Mouse (Mus musculus) midbrain, postnatal 0 days (tissue): ENCODE results near the gene Tmem176a. TPM values are rescaled to one million over a fixed set of nuclear protein-coding genes. Genes with fewer than 3 reads are reported as not detected.
"Not testable (repeated sequence)": the region's sequence is repeated elsewhere in the genome, so short reads cannot be mapped to it uniquely, and the experiment has no call there.

Experiments used
- ATAC-seq: fragments of 200-750 bp; cut with Nextera tagmentation; 2 replicates; pipeline ENCODE4 v1.8.0; 2017; ENCODE audit warnings: moderate number of reproducible peaks, mild to moderate bottlenecking, moderate TSS enrichment, moderate library complexity; ENCODE audit not compliant: low FRiP score
- DNase-seq: peaks from one replicate; pipeline ENCODE4 v3.0.0-alpha.2; 2015; ENCODE audit warnings: low spot score
- H3K27ac ChIP-seq: fragments of 300-500 bp; sonication (generic); 2 replicates; pipeline ENCODE4 v1.5.1; 2014; ENCODE audit warnings: low read depth, mild to moderate bottlenecking, low read length, mixed read lengths
- H3K27me3 ChIP-seq: fragments of 300-500 bp; sonication (generic); 2 replicates; pipeline ENCODE4 v1.6.1; 2014; ENCODE audit warnings: low read length, control low read depth, mixed read lengths; ENCODE audit not compliant: insufficient read depth
- H3K36me3 ChIP-seq: fragments of 300-500 bp; sonication (generic); 2 replicates; pipeline ENCODE4 v1.6.1; 2014; ENCODE audit warnings: low read length, control low read depth, mixed read lengths; ENCODE audit not compliant: insufficient read depth
- H3K4me1 ChIP-seq: fragments of 300-500 bp; sonication (generic); 2 replicates; pipeline ENCODE4 v1.6.1; 2014; ENCODE audit warnings: mild to moderate bottlenecking, control low read depth, antibody characterized with exemption, low read length, mixed read lengths; ENCODE audit not compliant: insufficient read depth
- H3K4me2 ChIP-seq: fragments of 300-500 bp; sonication (generic); 2 replicates; pipeline ENCODE4 v1.6.1; 2014; ENCODE audit warnings: low read depth, mild to moderate bottlenecking, low read length, mixed read lengths; ENCODE audit not compliant: poor library complexity, severe bottlenecking
- H3K4me3 ChIP-seq: fragments of 300-500 bp; sonication (generic); 2 replicates; pipeline ENCODE4 v1.5.1; 2014; ENCODE audit warnings: low read depth, mild to moderate bottlenecking, low read length, moderate library complexity
- H3K9ac ChIP-seq: fragments of 300-500 bp; sonication (generic); replicated peaks from 2 replicates; pipeline ENCODE4 v1.6.1; 2014; ENCODE audit warnings: mild to moderate bottlenecking, low read length, moderate library complexity, mixed read lengths; ENCODE audit not compliant: poor library complexity, severe bottlenecking
- H3K9me3 ChIP-seq: fragments of 300-500 bp; sonication (generic); 2 replicates; pipeline ENCODE4 v1.6.1; 2016; ENCODE audit warnings: low read length, control low read depth
- CTCF ChIP-seq: IDR thresholded peaks from 2 replicates; pipeline ENCODE4 v1.5.1; 2016; ENCODE audit warnings: antibody characterized with exemption, mild to moderate bottlenecking
- WGBS: fragments of 180-500 bp; shearing (Covaris S2); extraction: QIAGEN DNeasy Blood & Tissue Kit; methylation state at CpG from one replicate; pipeline ENCODE4 v1.1.7; 2014; 5-methylcytosine and 5-hydroxymethylcytosine counted together
- polyA plus RNA-seq: library from polyadenylated mRNA; unstranded; fragments of >200 nt; fragmentation: Nextera tagmentation; extraction: Ambion mirVana; gene quantifications from 2 replicates; pipeline ENCODE4 v1.2.1, GENCODE M21; 2015
- total RNA-seq: library from RNA; depleted of rRNA; stranded (reverse); fragments of >200 nt; gene quantifications from 2 replicates; pipeline ENCODE4 v1.2.3, GENCODE M21; 2014

The Tmem176a gene
- total and polyA plus RNA-seq, 2 experiments from 2014 or later, result 15.1 to 27.0 TPM

- no peak overlapping the region for H3K4me2 ChIP-seq
- no peak overlapping the region for H3K27ac ChIP-seq
- no peaks in the 10 kb centered on the region for H3K4me1 ChIP-seq
- TF ChIP-seq CTCF, result no peak
- 72% methylated on average over 12 of the region's 12 CpGs for WGBS
- ATAC-seq, result no peak
- H3K36me3 ChIP-seq, result no peaks in the 10 kb centered on the region
- H3K9me3 ChIP-seq, result no peaks in the 10 kb centered on the region
- no peak for DNase-seq
- H3K9ac ChIP-seq, result no peak overlapping the region
- H3K4me3 ChIP-seq, result no peak overlapping the region
- no peaks in the 10 kb centered on the region for H3K27me3 ChIP-seq
Observed at GRCm38 (mm10) chr6:48861616-48862280, 21.0 kb downstream of the Tmem176a start.

- Histone ChIP-seq H3K9me3 (no peaks in the 10 kb centered on the region), H3K27me3 (no peaks in the 10 kb centered on the region)
- no peak for TF ChIP-seq CTCF
Observed at GRCm38 (mm10) chr6:48862816-48863215, 22.1 kb downstream of the Tmem176a start.

GRCm38 (mm10) chr6:48863488-48863887 is 22.8 kb downstream of the Tmem176a start:
- H3K27me3 ChIP-seq, result no peaks in the 10 kb centered on the region
- H3K27ac ChIP-seq, result no peak overlapping the region
- H3K36me3 ChIP-seq, result no peaks in the 10 kb centered on the region
- ATAC-seq, result no peak
- H3K4me2 ChIP-seq, result no peak overlapping the region
- TF ChIP-seq CTCF, result no peak
- H3K9ac ChIP-seq, result no peak overlapping the region
- no peak for DNase-seq
- WGBS, result 89% methylated on average over 7 of the region's 7 CpGs
- H3K4me1 ChIP-seq, result no peaks in the 10 kb centered on the region
- H3K4me3 ChIP-seq, result no peak overlapping the region
- no peaks in the 10 kb centered on the region for H3K9me3 ChIP-seq

More at GRCm38 (mm10) chr6:48862816-48863215, 22.1 kb downstream of the Tmem176a start:
- DNase-seq (no peak), ATAC-seq (no peak)
- Histone ChIP-seq H3K27ac (no peak overlapping the region), H3K9ac (no peak overlapping the region), H3K36me3 (no peaks in the 10 kb centered on the region), H3K4me2 (no peak overlapping the region), H3K4me1 (no peaks in the 10 kb centered on the region), H3K4me3 (no peak overlapping the region)
- WGBS, result 85% methylated on average over 4 of the region's 4 CpGs

GRCm38 (mm10) chr6:48864181-48864580 is 23.5 kb downstream of the Tmem176a start:
- DNase-seq (no peak), ATAC-seq (no peak)
- Histone ChIP-seq H3K4me2 (no peak overlapping the region), H3K9me3 (no peaks in the 10 kb centered on the region), H3K27ac (no peak overlapping the region), H3K36me3 (no peaks in the 10 kb centered on the region), H3K4me1 (no peaks in the 10 kb centered on the region), H3K4me3 (no peak overlapping the region), H3K27me3 (no peaks in the 10 kb centered on the region), H3K9ac (no peak overlapping the region)
- 68% methylated on average over 3 of the region's 3 CpGs for WGBS
- no peak for TF ChIP-seq CTCF

- WGBS, result 59% methylated on average over 3 of the region's 3 CpGs
- Histone ChIP-seq H3K36me3 (no peaks in the 10 kb centered on the region), H3K27me3 (no peaks in the 10 kb centered on the region), H3K27ac (no peak overlapping the region), H3K9me3 (no peaks in the 10 kb centered on the region), H3K4me1 (no peaks in the 10 kb centered on the region), H3K4me3 (no peak overlapping the region), H3K4me2 (no peak overlapping the region), H3K9ac (no peak overlapping the region)
- ATAC-seq (no peak), DNase-seq (no peak)
- no peak for TF ChIP-seq CTCF
Observed at GRCm38 (mm10) chr6:48864723-48865122, 24.0 kb downstream of the Tmem176a start.

- Histone ChIP-seq H3K4me1 (no peaks in the 10 kb centered on the region), H3K27ac (no peak overlapping the region), H3K27me3 (no peaks in the 10 kb centered on the region), H3K4me3 (no peak overlapping the region), H3K4me2 (no peak overlapping the region), H3K9me3 (no peaks in the 10 kb centered on the region), H3K36me3 (no peaks in the 10 kb centered on the region), H3K9ac (no peak overlapping the region)
- WGBS, result 96% methylated on average over 1 of the region's 1 CpGs
- DNase-seq (no peak), ATAC-seq (no peak)
- no peak for TF ChIP-seq CTCF
Observed at GRCm38 (mm10) chr6:48865152-48865745, 24.5 kb downstream of the Tmem176a start.

- H3K4me1 ChIP-seq, H3K4me3 ChIP-seq, H3K36me3 ChIP-seq, H3K4me2 ChIP-seq, H3K27me3 ChIP-seq, H3K27ac ChIP-seq, H3K9me3 ChIP-seq, H3K9ac ChIP-seq, ATAC-seq: not testable (repeated sequence)
- peak; percentile 50 for DNase-seq
- 12% methylated on average over 1 of the region's 1 CpGs for WGBS
Observed at GRCm38 (mm10) chr6:48866355-48866950, 25.7 kb downstream of the Tmem176a start.
